Mouse (Mus musculus) forebrain, embryonic 15.5 days (tissue): ENCODE measurements around the gene Tyw1. TPM values are rescaled to one million over a fixed set of nuclear protein-coding genes. Genes with fewer than 3 reads are reported as not detected.

Experiments
- ATAC-seq: fragments of 200-750 bp; cut with Nextera tagmentation; replicated peaks from 2 replicates; pipeline ENCODE4 v1.8.0; 2017; ENCODE audit warnings: mild to moderate bottlenecking, moderate TSS enrichment, moderate library complexity
- H3K27ac ChIP-seq: fragments of 300-500 bp; sonication (generic); replicated peaks from 2 replicates; pipeline ENCODE4 v1.5.1; 2015; ENCODE audit warnings: mild to moderate bottlenecking, inconsistent platforms
- H3K27me3 ChIP-seq: fragments of 300-500 bp; sonication (generic); 2 replicates; pipeline ENCODE4 v1.6.1; 2015; ENCODE audit warnings: inconsistent platforms
- H3K36me3 ChIP-seq: fragments of 300-500 bp; sonication (generic); 2 replicates; pipeline ENCODE4 v1.6.1; 2015; ENCODE audit warnings: mild to moderate bottlenecking, inconsistent platforms
- H3K4me1 ChIP-seq: fragments of 300-500 bp; sonication (generic); 2 replicates; pipeline ENCODE4 v1.6.1; 2015; ENCODE audit warnings: inconsistent platforms
- H3K4me2 ChIP-seq: fragments of 300-500 bp; sonication (generic); replicated peaks from 2 replicates; pipeline ENCODE4 v1.6.1; 2015; ENCODE audit warnings: mild to moderate bottlenecking, inconsistent platforms
- H3K4me3 ChIP-seq: fragments of 300-500 bp; sonication (generic); 2 replicates; pipeline ENCODE4 v1.5.1; 2015; ENCODE audit warnings: mild to moderate bottlenecking, inconsistent platforms
- H3K9ac ChIP-seq: fragments of 300-500 bp; sonication (generic); replicated peaks from 2 replicates; pipeline ENCODE4 v1.6.1; 2015; ENCODE audit warnings: mild to moderate bottlenecking, inconsistent platforms
- H3K9me3 ChIP-seq: fragments of 300-500 bp; sonication (generic); 2 replicates; pipeline ENCODE4 v1.6.1; 2016; ENCODE audit warnings: inconsistent platforms
- WGBS: fragments of 180-500 bp; shearing (Covaris S2); methylation state at CpG from one replicate; pipeline ENCODE4 v1.1.7; 2015; ENCODE audit warnings: mixed read lengths; 5-methylcytosine and 5-hydroxymethylcytosine counted together
- polyA plus RNA-seq: library from polyadenylated mRNA; unstranded; fragments of >200 nt; fragmentation: Nextera tagmentation; extraction: Ambion mirVana; gene quantifications from 2 replicates; pipeline ENCODE4 v1.2.1, GENCODE M21; 2015

Gene Tyw1
- polyA plus RNA-seq, 1 experiment from 2014 or later = 24.8 TPM

GRCm38 (mm10) chr5:130296071-130296470 lies 40.7 kb downstream of the Tyw1 start:
- peaks cover 23% of the 10 kb centered on the region; the same call in 1 of the 2 replicates for H3K36me3 ChIP-seq
- no peak overlapping the region for H3K9ac ChIP-seq
- no peaks in the 10 kb centered on the region for H3K27me3 ChIP-seq
- no peak overlapping the region for H3K27ac ChIP-seq
- no peaks in the 10 kb centered on the region for H3K9me3 ChIP-seq
- no peak overlapping the region for H3K4me2 ChIP-seq
- H3K4me3 ChIP-seq = no peak overlapping the region
- H3K4me1 ChIP-seq = peaks cover 12% of the 10 kb centered on the region
- WGBS = 80% methylated on average over 5 of the region's 5 CpGs
- ATAC-seq = no peak

- ATAC-seq = no peak
- Histone ChIP-seq H3K4me1 (peaks cover 6% of the 10 kb centered on the region), H3K9ac (no peak overlapping the region), H3K27ac (no peak overlapping the region), H3K4me2 (no peak overlapping the region), H3K36me3 (peaks cover 23% of the 10 kb centered on the region; the same call in 1 of the 2 replicates), H3K9me3 (no peaks in the 10 kb centered on the region), H3K27me3 (no peaks in the 10 kb centered on the region), H3K4me3 (no peak overlapping the region)
- WGBS = 89% methylated on average over 9 of the region's 9 CpGs
These were observed 43.5 kb downstream of the Tyw1 start for GRCm38 (mm10) chr5:130298831-130299460.

- no peaks in the 10 kb centered on the region for H3K27me3 ChIP-seq
- peaks cover 23% of the 10 kb centered on the region; the same call in 1 of the 2 replicates for H3K36me3 ChIP-seq
- no peak overlapping the region for H3K4me2 ChIP-seq
- 91% methylated on average over 8 of the region's 8 CpGs for WGBS
- H3K27ac ChIP-seq = no peak overlapping the region
- no peak for ATAC-seq
- no peak overlapping the region for H3K4me3 ChIP-seq
- no peaks in the 10 kb centered on the region; the same call in none of the 2 replicates for H3K4me1 ChIP-seq
- no peak overlapping the region for H3K9ac ChIP-seq
- no peaks in the 10 kb centered on the region for H3K9me3 ChIP-seq
These were observed 44.1 kb downstream of the Tyw1 start for GRCm38 (mm10) chr5:130299526-130299925.

DNA sequence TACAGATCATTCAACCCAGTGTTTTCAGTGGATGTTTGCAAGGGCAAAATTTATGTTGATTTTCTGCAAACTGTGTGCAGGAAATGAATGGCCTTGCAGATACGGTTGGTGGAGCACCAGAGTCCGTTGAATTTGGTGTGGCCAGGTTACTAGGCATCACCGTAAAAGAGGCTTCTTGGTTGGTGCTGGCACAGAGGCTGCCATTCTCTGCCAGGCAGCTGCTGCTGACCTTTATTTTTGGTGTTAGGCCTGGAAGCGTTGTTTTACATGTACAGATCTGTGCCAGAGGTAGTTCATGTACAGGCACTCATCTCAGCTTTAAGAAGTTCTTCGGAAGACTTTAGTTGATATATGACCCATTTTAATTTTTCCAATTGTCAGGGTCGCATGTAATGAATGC lies 48.2 kb downstream of the Tyw1 start:
- Histone ChIP-seq H3K27ac (no peak overlapping the region), H3K9me3 (no peaks in the 10 kb centered on the region), H3K4me1 (no peaks in the 10 kb centered on the region), H3K9ac (no peak overlapping the region), H3K4me2 (no peak overlapping the region), H3K4me3 (no peak overlapping the region), H3K27me3 (no peaks in the 10 kb centered on the region), H3K36me3 (peaks cover 12% of the 10 kb centered on the region; the same call in 1 of the 2 replicates)
- ATAC-seq = no peak
- 90% methylated on average over 6 of the region's 6 CpGs for WGBS

DNA sequence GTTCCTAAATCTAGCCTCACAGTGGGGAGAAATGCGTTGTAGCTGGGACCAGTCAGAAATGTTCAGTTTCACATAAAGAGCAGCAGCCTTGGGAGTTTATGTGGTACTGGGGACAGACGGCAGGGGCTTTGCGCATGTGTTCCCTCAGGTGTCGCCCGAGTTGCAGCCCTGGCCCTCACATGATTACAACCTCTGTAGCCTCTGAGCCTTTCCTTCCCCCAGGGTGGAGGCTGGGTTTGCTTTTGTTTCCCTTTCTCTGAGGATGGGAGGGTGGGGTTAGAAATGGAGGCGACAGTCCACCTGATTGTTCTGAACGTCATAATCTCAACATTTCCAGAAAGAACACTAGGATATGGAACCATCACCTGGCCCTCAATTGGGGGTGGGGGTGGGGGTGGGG lies 52.5 kb downstream of the Tyw1 start:
- 72% methylated on average over 7 of the region's 7 CpGs for WGBS
- H3K27ac ChIP-seq = no peak overlapping the region
- peaks cover 3% of the 10 kb centered on the region; the same call in 1 of the 2 replicates for H3K36me3 ChIP-seq
- no peaks in the 10 kb centered on the region for H3K9me3 ChIP-seq
- no peaks in the 10 kb centered on the region for H3K27me3 ChIP-seq
- H3K4me1 ChIP-seq = no peaks in the 10 kb centered on the region
- no peak for ATAC-seq
- no peak overlapping the region for H3K4me3 ChIP-seq
- no peak overlapping the region for H3K4me2 ChIP-seq
- no peak overlapping the region for H3K9ac ChIP-seq

DNA sequence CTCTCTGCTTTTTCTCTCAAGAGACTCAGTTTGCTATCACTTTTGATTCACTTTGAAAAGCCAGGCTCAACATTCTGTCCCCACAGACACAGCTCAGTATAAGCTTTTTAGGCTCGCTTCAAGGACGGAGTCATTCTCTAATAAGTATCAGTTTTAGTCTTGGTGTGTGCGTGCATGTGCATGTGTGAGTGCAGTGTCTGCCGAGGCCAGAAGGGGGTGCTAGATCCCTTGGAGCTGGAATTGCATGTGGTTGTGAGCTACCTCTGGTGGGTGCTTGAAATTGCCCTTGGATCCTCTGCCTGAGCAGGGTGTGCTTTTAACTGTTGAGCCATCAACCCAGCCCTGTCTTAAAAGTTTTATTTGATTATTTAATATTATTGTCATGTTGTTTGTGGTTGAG lies 54.7 kb downstream of the Tyw1 start:
- no peaks in the 10 kb centered on the region for H3K9me3 ChIP-seq
- H3K4me1 ChIP-seq = no peaks in the 10 kb centered on the region
- H3K4me3 ChIP-seq = no peak overlapping the region
- H3K27me3 ChIP-seq = no peaks in the 10 kb centered on the region
- H3K36me3 ChIP-seq = peaks cover 3% of the 10 kb centered on the region; the same call in 1 of the 2 replicates
- no peak overlapping the region for H3K27ac ChIP-seq
- over 99% methylated on average over 4 of the region's 4 CpGs for WGBS
- no peak overlapping the region for H3K4me2 ChIP-seq
- ATAC-seq = no peak
- no peak overlapping the region for H3K9ac ChIP-seq

- no peaks in the 10 kb centered on the region for H3K27me3 ChIP-seq
- no peak for ATAC-seq
- H3K4me3 ChIP-seq = no peak overlapping the region
- H3K4me1 ChIP-seq = no peaks in the 10 kb centered on the region
- no peaks in the 10 kb centered on the region for H3K9me3 ChIP-seq
- no peak overlapping the region for H3K4me2 ChIP-seq
- WGBS = 86% methylated on average over 7 of the region's 7 CpGs
- H3K27ac ChIP-seq = no peak overlapping the region
- H3K36me3 ChIP-seq = peaks cover 2% of the 10 kb centered on the region; the same call in 1 of the 2 replicates
- no peak overlapping the region for H3K9ac ChIP-seq
These were observed 55.4 kb downstream of the Tyw1 start for GRCm38 (mm10) chr5:130310827-130311226.

- no peak overlapping the region for H3K4me3 ChIP-seq
- no peak overlapping the region for H3K27ac ChIP-seq
- H3K4me1 ChIP-seq = no peaks in the 10 kb centered on the region
- peaks cover 6% of the 10 kb centered on the region; the same call in 1 of the 2 replicates for H3K36me3 ChIP-seq
- H3K27me3 ChIP-seq = no peaks in the 10 kb centered on the region
- ATAC-seq = no peak
- whole genome bisulfite sequencing = 80% methylated on average over 3 of the region's 3 CpGs
- H3K9ac ChIP-seq = no peak overlapping the region
- H3K9me3 ChIP-seq = no peaks in the 10 kb centered on the region
- H3K4me2 ChIP-seq = no peak overlapping the region
These were observed 58.1 kb downstream of the Tyw1 start for GRCm38 (mm10) chr5:130313488-130313887.

GRCm38 (mm10) chr5:130314926-130315325 lies 59.5 kb downstream of the Tyw1 start:
- H3K4me3 ChIP-seq = no peak overlapping the region
- H3K4me1 ChIP-seq = no peaks in the 10 kb centered on the region
- no peak overlapping the region for H3K9ac ChIP-seq
- WGBS = 96% methylated on average over 3 of the region's 3 CpGs
- H3K9me3 ChIP-seq = no peaks in the 10 kb centered on the region
- H3K36me3 ChIP-seq = peaks cover 6% of the 10 kb centered on the region; the same call in 1 of the 2 replicates
- H3K4me2 ChIP-seq = no peak overlapping the region
- no peak overlapping the region for H3K27ac ChIP-seq
- H3K27me3 ChIP-seq = no peaks in the 10 kb centered on the region
- no peak for ATAC-seq

GRCm38 (mm10) chr5:130316321-130316720 lies 60.9 kb downstream of the Tyw1 start:
- 69% methylated on average over 9 of the region's 9 CpGs for WGBS
- Histone ChIP-seq H3K9ac (no peak overlapping the region), H3K4me2 (no peak overlapping the region), H3K4me3 (no peak overlapping the region), H3K27me3 (no peaks in the 10 kb centered on the region), H3K36me3 (peaks cover 6% of the 10 kb centered on the region; the same call in 1 of the 2 replicates), H3K9me3 (no peaks in the 10 kb centered on the region), H3K4me1 (no peaks in the 10 kb centered on the region), H3K27ac (no peak overlapping the region)
- no peak for ATAC-seq

DNA sequence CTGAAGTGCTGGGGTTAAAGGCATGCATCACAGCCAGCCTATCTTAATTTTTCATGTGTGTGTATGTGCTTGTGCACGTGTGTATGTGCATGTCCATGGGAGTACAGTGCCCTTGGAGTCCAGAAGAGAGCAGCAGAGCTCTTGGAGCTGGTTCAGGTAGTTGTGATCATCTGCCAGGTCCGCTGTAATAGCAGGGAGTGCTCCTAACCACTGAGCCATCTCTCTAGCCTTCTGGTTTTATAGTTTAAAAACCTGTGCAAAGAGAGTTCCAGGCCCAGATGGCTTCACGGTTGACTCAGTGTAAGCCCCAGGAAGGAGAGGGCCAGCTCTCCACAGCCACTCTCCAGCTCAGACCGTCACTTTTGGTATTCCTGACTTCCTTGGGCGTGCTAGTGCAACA lies 64.4 kb downstream of the Tyw1 start:
- 88% methylated on average over 5 of the region's 5 CpGs for WGBS
- no peak overlapping the region for H3K4me2 ChIP-seq
- ATAC-seq = no peak

DNA sequence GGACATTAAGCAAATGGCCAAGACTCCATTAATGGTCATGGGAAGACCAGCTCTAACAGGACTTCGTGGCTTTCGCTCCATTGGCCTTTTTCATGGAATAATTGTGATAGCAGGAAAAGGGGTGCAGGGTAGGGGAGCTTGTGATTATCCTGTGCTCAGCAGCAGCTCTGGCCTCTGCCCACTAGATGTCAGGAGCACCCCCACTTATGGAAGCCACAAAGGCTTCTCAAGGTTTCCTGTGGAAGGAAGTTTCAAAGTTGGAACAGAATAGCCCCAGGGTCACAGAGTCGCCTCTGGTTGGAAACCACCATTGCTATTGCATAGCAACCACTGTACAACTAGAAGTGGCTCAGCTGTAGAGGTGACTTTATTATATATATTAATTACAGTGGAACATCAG lies 65.1 kb downstream of the Tyw1 start:
- peaks cover 14% of the 10 kb centered on the region for H3K36me3 ChIP-seq
- no peak overlapping the region for H3K4me3 ChIP-seq
- H3K9ac ChIP-seq = no peak overlapping the region
- no peak overlapping the region for H3K4me2 ChIP-seq
- no peaks in the 10 kb centered on the region for H3K27me3 ChIP-seq
- ATAC-seq = no peak
- WGBS = 91% methylated on average over 3 of the region's 3 CpGs
- H3K9me3 ChIP-seq = no peaks in the 10 kb centered on the region
- H3K27ac ChIP-seq = no peak overlapping the region
- H3K4me1 ChIP-seq = peaks cover 9% of the 10 kb centered on the region

More for the DNA sequence above, 64.4 kb downstream of the Tyw1 start:
- H3K4me1 ChIP-seq = peaks cover 9% of the 10 kb centered on the region
- H3K36me3 ChIP-seq = peaks cover 12% of the 10 kb centered on the region
- H3K27ac ChIP-seq = no peak overlapping the region
- no peak overlapping the region for H3K9ac ChIP-seq
- no peaks in the 10 kb centered on the region for H3K27me3 ChIP-seq
- no peaks in the 10 kb centered on the region for H3K9me3 ChIP-seq
- H3K4me3 ChIP-seq = no peak overlapping the region

DNA sequence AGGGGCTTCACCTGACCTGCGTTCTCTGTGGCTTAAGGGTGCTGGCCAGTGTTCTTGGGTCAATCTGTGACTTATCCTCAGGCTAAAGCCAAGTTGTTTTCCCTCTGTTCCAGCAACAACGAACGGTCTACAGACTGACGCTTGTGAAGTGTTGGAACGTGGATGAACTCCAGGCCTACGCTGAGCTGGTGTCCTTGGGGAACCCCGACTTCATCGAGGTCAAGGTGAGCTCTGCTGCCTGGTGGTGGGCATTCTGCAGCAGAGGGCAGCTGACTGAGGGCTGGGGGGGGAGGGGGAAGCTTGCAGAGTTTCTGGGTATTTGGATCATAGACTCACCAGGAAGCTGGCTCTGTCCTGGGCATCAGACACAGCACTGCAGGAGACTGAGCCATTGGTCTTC lies 70.1 kb downstream of the Tyw1 start:
- Histone ChIP-seq H3K9me3 (no peaks in the 10 kb centered on the region), H3K4me3 (no peak overlapping the region), H3K27me3 (no peaks in the 10 kb centered on the region), H3K36me3 (peaks cover 12% of the 10 kb centered on the region; the same call in 1 of the 2 replicates), H3K9ac (no peak overlapping the region), H3K4me2 (no peak overlapping the region), H3K27ac (no peak overlapping the region), H3K4me1 (peaks cover 9% of the 10 kb centered on the region)
- ATAC-seq = no peak
- WGBS = 97% methylated on average over 8 of the region's 8 CpGs
